Mouse (Mus musculus) cerebellum, adult 2 months (tissue): Measurements from ENCODE around the gene Cad. TPM values are rescaled to one million over a fixed set of nuclear protein-coding genes. Genes with fewer than 3 reads are reported as not detected.
"Not testable (repeated sequence)": the region's sequence is repeated elsewhere in the genome, so short reads cannot be mapped to it uniquely, and the experiment has no call there.

Experiments used
- DNase-seq, 2 experiments: peaks; one replicate each; pipeline ENCODE4 v3.0.0; 2021
- H3K27ac ChIP-seq: fragments of 200-500 bp; 2 replicates; pipeline ENCODE4 v1.5.1; 2012; ENCODE audit warnings: low read length, control low read depth, inconsistent platforms; ENCODE audit not compliant: insufficient read depth
- H3K27me3 ChIP-seq: fragments of 200-500 bp; 2 replicates; pipeline ENCODE4 v1.6.1; 2012; ENCODE audit warnings: inconsistent platforms, mild to moderate bottlenecking, low read length, moderate library complexity; ENCODE audit not compliant: control insufficient read depth, insufficient read depth
- H3K4me1 ChIP-seq: fragments of 200-500 bp; 2 replicates; pipeline ENCODE4 v1.6.1; 2011; ENCODE audit warnings: low read length; ENCODE audit not compliant: control insufficient read depth, insufficient read depth
- H3K4me3 ChIP-seq: fragments of 200-500 bp; replicated peaks from 2 replicates; pipeline ENCODE3; 2011; ENCODE audit warnings: mild to moderate bottlenecking, low read depth, low read length, control low read depth; ENCODE audit not compliant: insufficient read depth
- CTCF ChIP-seq: fragments of 200-500 bp; IDR thresholded peaks from 2 replicates; pipeline ENCODE4 v1.5.1; 2011; ENCODE audit warnings: low read depth, mild to moderate bottlenecking, control low read depth, low read length, moderate library complexity, borderline replicate concordance; ENCODE audit not compliant: insufficient read depth
- POLR2A ChIP-seq: fragments of 200-500 bp; IDR thresholded peaks from 2 replicates; pipeline ENCODE4 v1.6.1; 2011; ENCODE audit warnings: low read length, control low read depth, borderline replicate concordance; ENCODE audit not compliant: insufficient read depth
- WGBS: fragments of 180-500 bp; shearing (Covaris S2); methylation state at CpG from one replicate; pipeline ENCODE4 v1.1.7; 2018; 5-methylcytosine and 5-hydroxymethylcytosine counted together
- polyA plus RNA-seq: library from polyadenylated mRNA; depleted of rRNA; stranded (reverse); fragments of >200 nt; gene quantifications from 2 replicates; pipeline ENCODE4 v1.2.3, GENCODE M21; 2012

Cad gene
- polyA plus RNA-seq, 1 experiment = 21.7 TPM

- Histone ChIP-seq H3K4me3 (peak within 1 kb of the TSS; percentile 88), H3K27ac (peak within 1 kb of the TSS; percentile 90), H3K27me3 (no peaks in the 10 kb centered on the region), H3K4me1 (no peaks in the 10 kb centered on the region; the same call in 1 of the 2 replicates)
- WGBS = under 1% methylated on average over 23 of the region's 23 CpGs
- DNase-seq = peak; percentile 50 to 64
- TF ChIP-seq POLR2A (peak; percentile 21; the same call in 1 of the 2 replicates), CTCF (peak; percentile 51; the same call in 1 of the 2 replicates)
Observed at GRCm38 (mm10) chr5:31048763-31049641, 5.6 kb upstream of the Cad start, which contains the start of gene Slc5a6. Gene Slc5a6, minus strand, starts transcription at chr5:31048924.

- no peaks in the 10 kb centered on the region; the same call in 1 of the 2 replicates for H3K4me1 ChIP-seq
- TF ChIP-seq CTCF (no peak), POLR2A (no peak)
- H3K4me3 ChIP-seq = no peak overlapping the region
- H3K27me3 ChIP-seq = no peaks in the 10 kb centered on the region
- H3K27ac ChIP-seq = no peak overlapping the region
- no peak for DNase-seq
Observed at GRCm38 (mm10) chr5:31050427-31050826, 4.2 kb upstream of the Cad start.

- not testable (repeated sequence) for H3K4me1 ChIP-seq, H3K4me3 ChIP-seq, H3K27me3 ChIP-seq, DNase-seq, H3K27ac ChIP-seq
- 64% methylated on average over 4 of the region's 4 CpGs for WGBS
Observed at GRCm38 (mm10) chr5:31053728-31054127, 852 bp upstream of the Cad start.

- TF ChIP-seq CTCF = no peak
- no peak for TF ChIP-seq POLR2A
- no peak for DNase-seq
- H3K4me1 ChIP-seq = no peaks in the 10 kb centered on the region; the same call in 1 of the 2 replicates
- H3K27me3 ChIP-seq = no peaks in the 10 kb centered on the region
- H3K4me3 ChIP-seq = peak overlapping the region; percentile 66
- WGBS = 28% methylated on average over 19 of the region's 19 CpGs
- no peak overlapping the region for H3K27ac ChIP-seq
Observed at GRCm38 (mm10) chr5:31055216-31056140, 898 bp downstream of the Cad start.

GRCm38 (mm10) chr5:31069810-31070209 lies 15.2 kb downstream of the Cad start:
- 96% methylated on average over 3 of the region's 3 CpGs for WGBS
- H3K4me1 ChIP-seq = no peaks in the 10 kb centered on the region
- no peaks in the 10 kb centered on the region for H3K27me3 ChIP-seq
- H3K27ac ChIP-seq = no peak overlapping the region
- H3K4me3 ChIP-seq = no peak overlapping the region
- no peak for DNase-seq
- TF ChIP-seq POLR2A = no peak
- no peak for TF ChIP-seq CTCF

- TF ChIP-seq CTCF (no peak), POLR2A (no peak)
- no peak for DNase-seq
- 83% methylated on average over 2 of the region's 2 CpGs for WGBS
Observed at GRCm38 (mm10) chr5:31071059-31071458, 16.5 kb downstream of the Cad start.

GRCm38 (mm10) chr5:31071821-31072220 lies 17.2 kb downstream of the Cad start:
- no peak for TF ChIP-seq CTCF
- TF ChIP-seq POLR2A = no peak
- Histone ChIP-seq H3K4me3 (no peak overlapping the region), H3K27me3 (no peaks in the 10 kb centered on the region), H3K4me1 (no peaks in the 10 kb centered on the region), H3K27ac (no peak overlapping the region)
- 91% methylated on average over 11 of the region's 11 CpGs for whole genome bisulfite sequencing
- no peak for DNase-seq

More at GRCm38 (mm10) chr5:31071059-31071458, 16.5 kb downstream of the Cad start:
- Histone ChIP-seq H3K27ac (no peak overlapping the region), H3K4me3 (no peak overlapping the region), H3K27me3 (no peaks in the 10 kb centered on the region), H3K4me1 (no peaks in the 10 kb centered on the region)

- H3K27me3 ChIP-seq = no peaks in the 10 kb centered on the region
- TF ChIP-seq POLR2A (no peak), CTCF (no peak)
- DNase-seq = no peak
- no peak overlapping the region for H3K27ac ChIP-seq
- H3K4me1 ChIP-seq = no peaks in the 10 kb centered on the region
- WGBS = 87% methylated on average over 12 of the region's 12 CpGs
- H3K4me3 ChIP-seq = no peak overlapping the region
Observed at GRCm38 (mm10) chr5:31073176-31073575, 18.6 kb downstream of the Cad start.
